Mouse (Mus musculus): ENCODE data around the gene Angptl2. TPM values are rescaled to one million over a fixed set of nuclear protein-coding genes. Genes with fewer than 3 reads are reported as not detected.

Angptl2 gene
- polyA plus RNA-seq, 1 experiment, result 5.6 TPM

DNA sequence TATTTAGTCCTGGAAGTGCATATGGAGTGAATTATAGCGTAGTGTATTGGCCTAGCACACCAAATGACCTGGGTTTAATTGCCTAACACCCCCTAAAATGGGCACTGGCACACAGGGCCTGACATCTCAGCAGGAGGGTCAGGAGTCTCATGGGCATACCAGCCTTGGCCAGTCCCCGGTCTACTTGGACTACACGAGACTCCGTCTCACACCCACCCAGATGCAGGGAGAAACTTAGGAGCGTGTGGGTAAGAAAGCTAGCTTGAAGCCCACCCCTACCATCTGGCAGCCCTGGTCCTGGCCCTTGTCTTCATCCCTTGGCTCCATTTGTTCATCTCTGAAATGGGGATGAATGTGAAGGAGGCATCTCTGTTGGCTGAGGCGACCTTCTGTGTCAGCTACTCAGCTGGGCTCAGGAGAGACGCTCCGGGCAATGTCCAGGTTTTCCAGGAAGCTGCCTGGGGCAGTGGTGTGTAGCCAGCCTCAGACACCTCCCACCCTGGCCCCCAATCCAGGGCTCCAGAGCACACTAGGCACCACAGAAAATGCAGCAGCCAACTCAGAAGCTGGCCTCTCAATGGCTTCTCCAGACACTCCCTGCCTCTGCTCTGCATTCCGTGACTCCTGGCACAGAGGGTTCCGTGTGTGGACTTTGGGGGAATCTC is 4.9 kb downstream of the Angptl2 start:
- TF ChIP-seq EP300 (IDR thresholded peaks at IDR 0.05; ENCODE audit: insufficient read depth, low read depth, low read length), result no peak
- TF ChIP-seq CTCF (IDR thresholded peaks at IDR 0.05; ENCODE audit: low read depth, low read length), result no peak
- no peak for TF ChIP-seq POLR2A (IDR thresholded peaks at IDR 0.05; ENCODE audit: insufficient read depth, low read length)
- Histone ChIP-seq H3K27ac (ENCODE audit: insufficient read depth, low read length) (no peak overlapping the region), H3K9me3 (replicated peaks; ENCODE audit: control insufficient read depth, insufficient read depth, low read length, poor library complexity, severe bottlenecking) (no peaks in the 10 kb centered on the region), H3K36me3 (ENCODE audit: control insufficient read depth, insufficient read depth, low read length, poor library complexity, severe bottlenecking) (no peaks in the 10 kb centered on the region), H3K4me1 (ENCODE audit: control insufficient read depth, insufficient read depth, low read length) (no peaks in the 10 kb centered on the region), H3K27me3 (ENCODE audit: control insufficient read depth, insufficient read depth, low read length, poor library complexity, severe bottlenecking) (no peaks in the 10 kb centered on the region), H3K9ac (ENCODE audit: low read depth, poor library complexity, severe bottlenecking) (no peak overlapping the region), H3K4me3 (ENCODE audit: low read depth, low read length) (no peak overlapping the region)

DNA sequence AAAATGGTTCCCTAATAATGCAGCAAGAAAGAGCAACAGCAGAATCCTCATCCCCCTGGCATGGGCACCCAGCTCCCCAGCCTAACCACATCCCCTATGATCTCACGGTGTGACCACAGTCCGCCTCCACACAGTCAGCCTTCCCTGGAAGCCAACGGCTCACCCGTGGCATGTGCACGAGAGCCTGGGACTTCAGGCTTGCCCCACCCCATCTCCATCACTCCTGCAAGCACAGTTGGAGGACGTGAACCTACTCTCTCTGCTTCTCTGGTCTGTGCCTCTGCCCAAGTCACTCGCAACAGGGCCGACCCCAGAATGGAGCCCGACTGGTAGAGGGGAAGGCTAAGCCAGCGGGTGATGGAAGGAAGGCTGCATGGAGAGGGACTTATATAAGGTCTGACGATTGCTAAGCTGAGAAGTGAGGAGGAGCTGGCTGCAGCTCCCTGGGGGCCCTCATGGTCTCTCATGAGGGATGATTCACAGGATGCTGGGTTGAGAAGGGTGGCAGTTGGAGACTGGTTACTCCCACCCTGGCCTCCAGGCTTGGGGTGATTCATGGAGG is 5.6 kb downstream of the Angptl2 start:
- Histone ChIP-seq H3K9me3 (replicated peaks; ENCODE audit: control insufficient read depth, insufficient read depth, low read length, poor library complexity, severe bottlenecking) (no peaks in the 10 kb centered on the region), H3K9ac (ENCODE audit: low read depth, poor library complexity, severe bottlenecking) (no peak overlapping the region), H3K4me1 (ENCODE audit: control insufficient read depth, insufficient read depth, low read length) (no peaks in the 10 kb centered on the region), H3K4me3 (ENCODE audit: low read depth, low read length) (no peak overlapping the region), H3K36me3 (ENCODE audit: control insufficient read depth, insufficient read depth, low read length, poor library complexity, severe bottlenecking) (no peaks in the 10 kb centered on the region), H3K27ac (ENCODE audit: insufficient read depth, low read length) (no peak overlapping the region), H3K27me3 (ENCODE audit: control insufficient read depth, insufficient read depth, low read length, poor library complexity, severe bottlenecking) (no peaks in the 10 kb centered on the region)
- no peak for TF ChIP-seq CTCF (IDR thresholded peaks at IDR 0.05; ENCODE audit: low read depth, low read length)
- TF ChIP-seq POLR2A (IDR thresholded peaks at IDR 0.05; ENCODE audit: insufficient read depth, low read length), result no peak
- no peak for TF ChIP-seq EP300 (IDR thresholded peaks at IDR 0.05; ENCODE audit: insufficient read depth, low read depth, low read length)

DNA sequence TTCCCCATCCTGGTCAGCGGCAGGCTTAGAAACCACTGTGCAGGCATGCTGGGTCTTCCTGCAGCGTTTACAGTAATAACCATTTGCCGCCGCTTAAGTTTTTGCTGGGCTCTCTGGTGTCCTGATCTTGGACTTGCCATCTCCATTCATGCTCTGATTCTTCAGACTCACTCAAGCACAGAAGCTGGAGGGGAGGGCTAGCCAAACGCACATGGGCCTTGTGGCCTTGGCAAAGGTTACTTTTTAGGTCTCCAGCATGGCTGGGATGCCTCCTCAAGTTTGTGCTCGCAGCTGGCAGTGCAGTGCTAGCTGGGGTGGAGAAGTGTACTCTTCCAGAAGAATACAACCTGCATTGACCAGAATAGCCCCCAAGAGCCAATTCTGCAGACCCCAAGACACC is 6.6 kb downstream of the Angptl2 start:
- H3K4me1 ChIP-seq (ENCODE audit: control insufficient read depth, insufficient read depth, low read length), result no peaks in the 10 kb centered on the region
- H3K9me3 ChIP-seq (replicated peaks; ENCODE audit: control insufficient read depth, insufficient read depth, low read length, poor library complexity, severe bottlenecking), result no peaks in the 10 kb centered on the region
- H3K36me3 ChIP-seq (ENCODE audit: control insufficient read depth, insufficient read depth, low read length, poor library complexity, severe bottlenecking), result no peaks in the 10 kb centered on the region
- H3K9ac ChIP-seq (ENCODE audit: low read depth, poor library complexity, severe bottlenecking), result no peak overlapping the region
- TF ChIP-seq EP300 (IDR thresholded peaks at IDR 0.05; ENCODE audit: insufficient read depth, low read depth, low read length) (no peak), CTCF (IDR thresholded peaks at IDR 0.05; ENCODE audit: low read depth, low read length) (no peak)
- no peak overlapping the region for H3K4me3 ChIP-seq (ENCODE audit: low read depth, low read length)
- no peaks in the 10 kb centered on the region for H3K27me3 ChIP-seq (ENCODE audit: control insufficient read depth, insufficient read depth, low read length, poor library complexity, severe bottlenecking)
- no peak overlapping the region for H3K27ac ChIP-seq (ENCODE audit: insufficient read depth, low read length)

DNA sequence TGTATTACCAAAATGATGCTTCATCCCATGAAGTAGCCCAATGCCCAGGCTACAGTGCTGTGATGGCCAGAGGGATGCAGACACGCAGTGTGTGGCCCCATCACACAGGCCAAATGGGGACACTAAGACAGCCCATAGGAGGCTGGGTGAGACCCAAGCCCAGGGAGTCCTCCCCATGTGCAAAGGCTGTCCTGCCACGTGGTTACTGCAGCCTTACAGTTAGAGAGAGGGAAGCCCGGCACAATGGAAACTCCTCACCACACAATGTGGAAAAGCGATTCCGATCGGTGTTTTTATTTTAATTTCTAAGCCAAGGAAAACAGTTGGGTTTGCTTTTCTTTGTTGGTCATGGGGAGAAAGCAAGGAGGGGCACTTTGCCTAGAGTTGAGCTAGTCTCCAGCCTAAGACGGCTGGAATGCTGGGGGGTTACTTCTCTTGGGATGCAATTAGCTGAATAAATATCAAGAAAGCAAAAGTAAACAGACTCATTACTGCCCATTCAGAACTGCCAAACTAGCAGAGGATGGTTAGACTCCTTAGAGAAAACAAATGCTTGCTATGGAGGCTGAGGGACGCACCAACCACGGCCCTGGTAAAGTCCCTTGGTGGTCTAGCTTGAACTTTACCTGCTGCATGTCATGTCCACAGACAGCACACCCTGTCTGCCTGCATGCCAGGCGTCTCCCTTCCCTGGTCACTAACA is 7.9 kb downstream of the Angptl2 start:
- Histone ChIP-seq H3K9ac (ENCODE audit: low read depth, poor library complexity, severe bottlenecking) (no peak overlapping the region), H3K27ac (ENCODE audit: insufficient read depth, low read length) (no peak overlapping the region), H3K4me3 (ENCODE audit: low read depth, low read length) (no peak overlapping the region), H3K4me1 (ENCODE audit: control insufficient read depth, insufficient read depth, low read length) (no peaks in the 10 kb centered on the region), H3K27me3 (ENCODE audit: control insufficient read depth, insufficient read depth, low read length, poor library complexity, severe bottlenecking) (no peaks in the 10 kb centered on the region), H3K36me3 (ENCODE audit: control insufficient read depth, insufficient read depth, low read length, poor library complexity, severe bottlenecking) (no peaks in the 10 kb centered on the region), H3K9me3 (replicated peaks; ENCODE audit: control insufficient read depth, insufficient read depth, low read length, poor library complexity, severe bottlenecking) (no peaks in the 10 kb centered on the region)
- no peak for TF ChIP-seq POLR2A (IDR thresholded peaks at IDR 0.05; ENCODE audit: insufficient read depth, low read length)
- no peak for TF ChIP-seq EP300 (IDR thresholded peaks at IDR 0.05; ENCODE audit: insufficient read depth, low read depth, low read length)
- no peak for TF ChIP-seq CTCF (IDR thresholded peaks at IDR 0.05; ENCODE audit: low read depth, low read length)

GRCm38 (mm10) chr2:33225921-33226320 is 10.1 kb downstream of the Angptl2 start:
- Histone ChIP-seq H3K9me3 (replicated peaks; ENCODE audit: control insufficient read depth, insufficient read depth, low read length, poor library complexity, severe bottlenecking) (no peaks in the 10 kb centered on the region), H3K27ac (ENCODE audit: insufficient read depth, low read length) (no peak overlapping the region), H3K4me1 (ENCODE audit: control insufficient read depth, insufficient read depth, low read length) (no peaks in the 10 kb centered on the region), H3K9ac (ENCODE audit: low read depth, poor library complexity, severe bottlenecking) (no peak overlapping the region), H3K4me3 (ENCODE audit: low read depth, low read length) (no peak overlapping the region), H3K27me3 (ENCODE audit: control insufficient read depth, insufficient read depth, low read length, poor library complexity, severe bottlenecking) (no peaks in the 10 kb centered on the region), H3K36me3 (ENCODE audit: control insufficient read depth, insufficient read depth, low read length, poor library complexity, severe bottlenecking) (no peaks in the 10 kb centered on the region)
- no peak for TF ChIP-seq POLR2A (IDR thresholded peaks at IDR 0.05; ENCODE audit: insufficient read depth, low read length)
- TF ChIP-seq CTCF (IDR thresholded peaks at IDR 0.05; ENCODE audit: low read depth, low read length), result no peak
- no peak for TF ChIP-seq EP300 (IDR thresholded peaks at IDR 0.05; ENCODE audit: insufficient read depth, low read depth, low read length)

DNA sequence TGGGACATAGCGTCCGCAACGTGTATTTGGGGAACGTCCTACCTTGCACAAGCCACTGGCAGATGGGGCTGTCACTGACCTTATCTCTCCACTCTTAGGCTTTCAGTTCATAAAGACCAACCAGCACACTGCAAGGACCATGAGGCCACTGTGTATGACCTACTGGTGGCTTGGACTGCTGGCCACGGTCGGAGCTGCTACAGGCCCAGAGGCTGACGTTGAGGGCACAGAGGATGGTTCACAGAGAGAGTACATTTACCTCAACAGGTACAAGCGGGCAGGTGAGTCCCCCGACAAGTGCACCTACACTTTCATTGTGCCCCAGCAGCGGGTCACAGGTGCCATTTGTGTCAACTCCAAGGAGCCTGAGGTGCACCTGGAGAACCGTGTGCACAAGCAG is 12.2 kb downstream of the Angptl2 start:
- TF ChIP-seq POLR2A (IDR thresholded peaks at IDR 0.05; ENCODE audit: insufficient read depth, low read length) (no peak), EP300 (IDR thresholded peaks at IDR 0.05; ENCODE audit: insufficient read depth, low read depth, low read length) (no peak), CTCF (IDR thresholded peaks at IDR 0.05; ENCODE audit: low read depth, low read length) (no peak)
- no peaks in the 10 kb centered on the region for H3K4me1 ChIP-seq (ENCODE audit: control insufficient read depth, insufficient read depth, low read length)
- no peak overlapping the region for H3K9ac ChIP-seq (ENCODE audit: low read depth, poor library complexity, severe bottlenecking)
- no peak overlapping the region for H3K27ac ChIP-seq (ENCODE audit: insufficient read depth, low read length)
- H3K9me3 ChIP-seq (replicated peaks; ENCODE audit: control insufficient read depth, insufficient read depth, low read length, poor library complexity, severe bottlenecking), result no peaks in the 10 kb centered on the region
- H3K36me3 ChIP-seq (ENCODE audit: control insufficient read depth, insufficient read depth, low read length, poor library complexity, severe bottlenecking), result no peaks in the 10 kb centered on the region
- H3K4me3 ChIP-seq (ENCODE audit: low read depth, low read length), result no peak overlapping the region
- no peaks in the 10 kb centered on the region for H3K27me3 ChIP-seq (ENCODE audit: control insufficient read depth, insufficient read depth, low read length, poor library complexity, severe bottlenecking)

Measured in ES-Bruce4 (cell line).